Mouse (Mus musculus): Measurements from ENCODE around the gene Trnau1ap.

- TF ChIP-seq CTCF (conservative IDR thresholded peaks at IDR 0.05; ENCODE audit: low read length): no peak
- TF ChIP-seq POU5F1 (IDR thresholded peaks at IDR 0.05; ENCODE audit: borderline replicate concordance, low read length): no peak
- TF ChIP-seq NANOG (IDR thresholded peaks at IDR 0.05; ENCODE audit: borderline replicate concordance, low read length): no peak
Observed at GRCm38 (mm10) chr4:132301965-132302938, 27.1 kb downstream of the Trnau1ap start.

All from E14TG2a.4 (cell line).